Mouse (Mus musculus) intestine, embryonic 16.5 days (tissue): ENCODE measurements around the gene Emc9. TPM values are rescaled to one million over a fixed set of nuclear protein-coding genes. Genes with fewer than 3 reads are reported as not detected.

Experiments
- ATAC-seq: fragments of 200-750 bp; cut with Nextera tagmentation; 2 replicates; pipeline ENCODE4 v1.8.0; 2017; ENCODE audit warnings: moderate TSS enrichment, moderate library complexity
- H3K27ac ChIP-seq: fragments of 300-500 bp; sonication (generic); 2 replicates; pipeline ENCODE4 v1.5.1; 2014; ENCODE audit warnings: mild to moderate bottlenecking, low read length
- H3K27me3 ChIP-seq: fragments of 300-500 bp; sonication (generic); replicated peaks from 2 replicates; pipeline ENCODE4 v1.6.1; 2014; ENCODE audit warnings: low read length, control low read depth, mixed read lengths; ENCODE audit not compliant: control insufficient read depth, insufficient read depth
- H3K36me3 ChIP-seq: fragments of 300-500 bp; sonication (generic); 2 replicates; pipeline ENCODE4 v1.6.1; 2014; ENCODE audit warnings: low read length, control low read depth; ENCODE audit not compliant: control insufficient read depth, insufficient read depth
- H3K4me1 ChIP-seq: fragments of 300-500 bp; sonication (generic); 2 replicates; pipeline ENCODE4 v1.6.1; 2014; ENCODE audit warnings: low read length, control low read depth, mixed read lengths; ENCODE audit not compliant: control insufficient read depth, insufficient read depth
- H3K4me2 ChIP-seq: fragments of 300-500 bp; sonication (generic); 2 replicates; pipeline ENCODE4 v1.6.1; 2014; ENCODE audit warnings: low read depth, low read length, control low read depth
- H3K4me3 ChIP-seq: fragments of 300-500 bp; sonication (generic); 2 replicates; pipeline ENCODE4 v1.5.1; 2014; ENCODE audit warnings: mild to moderate bottlenecking, low read length
- H3K9ac ChIP-seq: fragments of 300-500 bp; sonication (generic); 2 replicates; pipeline ENCODE4 v1.6.1; 2014; ENCODE audit warnings: low read depth, low read length
- H3K9me3 ChIP-seq: fragments of 300-500 bp; sonication (generic); 2 replicates; pipeline ENCODE4 v1.6.1; 2016; ENCODE audit warnings: low read length, control low read depth; ENCODE audit not compliant: control insufficient read depth
- whole genome bisulfite sequencing: fragments of 180-500 bp; shearing (Covaris S2); extraction: QIAGEN DNeasy Blood & Tissue Kit; methylation state at CpG from one replicate; pipeline ENCODE4 v1.1.7; 2014; 5-methylcytosine and 5-hydroxymethylcytosine counted together
- polyA plus RNA-seq: library from polyadenylated mRNA; unstranded; fragments of >200 nt; fragmentation: Nextera tagmentation; extraction: Ambion mirVana; gene quantifications from 2 replicates; pipeline ENCODE4 v1.2.1, GENCODE M21; 2015

The Emc9 gene
- polyA plus RNA-seq, 1 experiment from 2014 or later = 14.0 TPM

DNA sequence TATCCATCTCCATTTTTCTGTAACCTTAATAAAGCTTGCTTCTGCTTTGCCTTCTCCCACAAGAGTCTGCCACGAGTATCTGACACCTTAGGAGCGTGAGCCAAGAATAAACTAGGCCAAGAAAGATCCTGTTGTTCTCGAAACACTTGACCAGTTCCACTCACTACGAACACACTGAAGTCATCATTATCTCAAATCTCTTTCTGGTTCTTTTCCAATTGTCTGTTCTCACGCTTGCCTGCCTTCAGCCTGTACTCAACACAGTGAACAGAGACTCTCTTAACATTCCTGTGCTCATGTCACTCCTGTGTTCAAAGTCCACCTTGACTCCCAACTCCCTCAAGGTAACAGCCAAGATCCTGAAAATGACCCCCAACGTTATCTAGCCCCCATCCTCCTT, 28.2 kb upstream of the Emc9 start:
- no peak overlapping the region for H3K4me2 ChIP-seq
- H3K9me3 ChIP-seq = no peaks in the 10 kb centered on the region
- no peaks in the 10 kb centered on the region for H3K27me3 ChIP-seq
- whole genome bisulfite sequencing = 70% methylated on average over 6 of the region's 6 CpGs
- peaks cover 3% of the 10 kb centered on the region; the same call in 1 of the 2 replicates for H3K4me1 ChIP-seq
- peaks cover 5% of the 10 kb centered on the region; the same call in 1 of the 2 replicates for H3K36me3 ChIP-seq
- no peak overlapping the region for H3K9ac ChIP-seq
- H3K27ac ChIP-seq = no peak overlapping the region
- ATAC-seq = no peak
- H3K4me3 ChIP-seq = no peak overlapping the region

DNA sequence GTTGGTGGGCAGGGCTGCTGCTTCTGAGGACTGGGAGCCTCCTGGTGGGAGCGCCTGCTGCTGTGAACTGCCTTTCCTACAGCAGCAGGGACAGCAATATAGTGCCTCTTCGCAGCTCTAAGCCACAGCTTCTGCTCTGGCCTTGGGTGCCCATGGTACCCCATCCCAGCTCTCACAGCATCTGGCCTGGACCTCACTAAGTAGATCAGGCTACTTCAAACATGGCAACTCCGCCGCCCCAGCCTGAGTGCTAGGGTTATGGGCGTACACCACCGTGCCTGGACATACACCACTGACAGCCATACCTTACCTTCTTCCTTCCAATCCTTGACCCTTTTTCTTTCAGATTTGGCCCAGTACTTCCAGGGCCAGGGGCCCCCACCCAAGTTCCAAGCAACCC, 23.2 kb upstream of the Emc9 start:
- peaks cover 8% of the 10 kb centered on the region; the same call in 1 of the 2 replicates for H3K4me1 ChIP-seq
- H3K9me3 ChIP-seq = no peaks in the 10 kb centered on the region
- H3K36me3 ChIP-seq = peaks cover 10% of the 10 kb centered on the region
- ATAC-seq = no peak
- no peak overlapping the region for H3K27ac ChIP-seq
- no peak overlapping the region for H3K4me3 ChIP-seq
- no peaks in the 10 kb centered on the region for H3K27me3 ChIP-seq
- no peak overlapping the region for H3K9ac ChIP-seq
- H3K4me2 ChIP-seq = no peak overlapping the region
- WGBS = 96% methylated on average over 6 of the region's 6 CpGs

DNA sequence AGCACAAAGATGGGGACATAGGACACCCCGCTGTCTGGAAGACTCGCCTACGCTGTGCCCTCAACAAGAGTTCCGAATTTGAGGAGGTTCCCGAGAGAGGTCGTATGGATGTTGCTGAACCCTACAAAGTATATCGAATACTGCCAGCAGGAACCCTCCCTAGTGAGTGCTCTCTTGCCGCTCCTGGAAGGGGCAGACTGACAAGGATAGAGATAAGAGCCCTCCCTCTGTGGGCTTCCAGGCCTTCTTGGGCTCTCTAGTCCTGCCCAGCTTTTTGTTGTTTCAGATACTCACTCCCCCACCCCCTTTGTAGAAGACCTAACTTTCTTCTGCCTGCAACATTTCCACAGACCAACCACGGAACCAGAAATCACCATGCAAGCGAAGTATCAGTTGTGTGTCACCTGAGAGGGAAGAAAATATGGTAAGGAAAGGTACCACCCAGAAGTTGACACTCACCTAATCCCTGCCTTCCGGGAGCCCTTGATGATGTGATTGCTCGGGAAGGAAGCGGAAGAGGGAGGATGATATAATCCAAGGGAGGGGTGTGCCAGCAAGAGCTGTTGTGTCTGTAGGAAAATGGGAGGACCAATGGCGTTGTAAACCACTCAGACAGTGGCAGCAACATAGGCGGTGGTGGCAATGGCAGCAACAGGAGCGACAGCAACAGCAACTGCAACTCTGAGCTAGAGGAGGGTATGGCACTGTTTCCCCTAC, 20.8 kb upstream of the Emc9 start:
- no peak overlapping the region for H3K4me2 ChIP-seq
- H3K36me3 ChIP-seq = peaks cover 15% of the 10 kb centered on the region
- no peak overlapping the region for H3K27ac ChIP-seq
- no peak overlapping the region for H3K4me3 ChIP-seq
- no peak for ATAC-seq
- no peaks in the 10 kb centered on the region for H3K27me3 ChIP-seq
- H3K9ac ChIP-seq = no peak overlapping the region
- WGBS = 94% methylated on average over 16 of the region's 16 CpGs
- H3K9me3 ChIP-seq = no peaks in the 10 kb centered on the region
- H3K4me1 ChIP-seq = peaks cover 8% of the 10 kb centered on the region; the same call in 1 of the 2 replicates

DNA sequence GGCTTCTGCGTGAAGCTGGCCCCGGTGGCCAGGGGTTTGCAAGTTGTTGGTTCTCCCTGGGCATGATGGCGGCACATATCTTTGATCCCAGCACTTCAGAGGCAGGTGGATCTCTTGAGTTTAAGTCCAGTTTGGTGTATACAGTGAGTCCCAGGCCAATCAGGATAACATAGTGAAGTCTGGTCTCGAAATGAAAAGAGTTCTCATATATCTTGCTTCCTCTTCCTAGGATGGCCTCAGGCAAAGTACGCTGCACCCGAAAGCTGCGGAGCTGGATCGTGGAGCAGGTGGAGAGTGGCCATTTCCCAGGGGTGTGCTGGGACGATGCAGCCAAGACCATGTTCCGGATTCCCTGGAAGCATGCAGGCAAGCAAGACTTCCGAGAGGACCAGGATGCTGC, 19.7 kb upstream of the Emc9 start:
- H3K9me3 ChIP-seq = no peaks in the 10 kb centered on the region
- 0 out of 2 replicates have a peak overlapping the region, but pooled peaks have one; percentile 0 for H3K4me3 ChIP-seq
- H3K27ac ChIP-seq = no peak overlapping the region
- H3K9ac ChIP-seq = no peak overlapping the region
- ATAC-seq = no peak
- 90% methylated on average over 11 of the region's 11 CpGs for WGBS
- no peaks in the 10 kb centered on the region for H3K27me3 ChIP-seq
- peaks cover 8% of the 10 kb centered on the region; the same call in 1 of the 2 replicates for H3K4me1 ChIP-seq
- 0 out of 2 replicates have a peak overlapping the region, but pooled peaks have one; percentile 17 for H3K4me2 ChIP-seq
- H3K36me3 ChIP-seq = peaks cover 21% of the 10 kb centered on the region

DNA sequence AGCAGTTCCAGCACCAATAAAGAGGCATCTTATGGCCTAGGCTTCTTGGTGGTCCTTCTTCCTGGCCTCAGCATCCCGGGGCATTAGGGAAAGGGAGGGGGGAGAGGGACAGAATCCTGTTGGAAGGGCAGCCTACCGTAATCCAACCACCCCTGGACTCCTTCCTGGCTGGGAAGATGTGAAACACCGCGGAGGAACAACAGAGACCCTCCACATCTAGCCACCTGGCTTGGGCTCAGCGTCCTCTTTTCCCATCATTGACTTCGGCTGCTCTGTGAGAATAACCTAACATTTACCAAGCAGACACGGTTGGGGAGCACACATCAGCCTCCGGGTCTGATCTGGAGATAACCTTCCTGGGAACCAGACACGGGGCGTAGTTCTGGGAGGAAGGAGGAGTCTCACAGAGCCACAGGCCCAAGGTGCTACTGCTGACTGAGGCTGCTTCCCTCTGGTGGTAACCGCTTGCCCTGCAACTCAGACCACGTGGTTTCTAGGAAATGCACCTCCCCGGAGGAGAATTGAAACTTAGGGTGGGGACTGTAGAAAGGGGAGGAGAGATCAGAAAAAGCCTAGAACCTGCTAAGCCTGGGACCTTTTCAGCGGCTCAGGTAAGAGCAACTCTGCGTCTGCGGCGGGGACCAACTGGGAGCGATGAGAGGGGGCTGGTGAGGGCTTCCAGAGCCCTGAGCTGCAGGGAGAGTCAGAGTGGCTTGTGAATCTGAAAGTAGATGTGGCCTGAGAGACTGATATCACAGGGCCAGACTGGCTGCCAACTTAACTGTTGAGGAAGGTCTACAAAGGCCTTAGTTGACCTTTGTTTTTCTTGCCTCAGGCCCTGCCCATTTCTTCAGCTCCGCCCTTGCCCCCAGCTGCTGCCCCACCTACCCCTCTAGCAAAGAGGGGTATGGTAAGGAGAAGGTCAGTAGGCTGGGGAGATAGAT, 18.8 kb upstream of the Emc9 start:
- Histone ChIP-seq H3K27me3 (no peaks in the 10 kb centered on the region), H3K4me2 (peak overlapping the region; percentile 64), H3K27ac (peak overlapping the region; percentile 84), H3K9ac (peak overlapping the region; percentile 70), H3K9me3 (no peaks in the 10 kb centered on the region), H3K4me1 (peaks cover 8% of the 10 kb centered on the region; the same call in 1 of the 2 replicates), H3K36me3 (peaks cover 27% of the 10 kb centered on the region), H3K4me3 (peak overlapping the region; percentile 48)
- WGBS = 13% methylated on average over 19 of the region's 19 CpGs
- peak; percentile 95 for ATAC-seq

DNA sequence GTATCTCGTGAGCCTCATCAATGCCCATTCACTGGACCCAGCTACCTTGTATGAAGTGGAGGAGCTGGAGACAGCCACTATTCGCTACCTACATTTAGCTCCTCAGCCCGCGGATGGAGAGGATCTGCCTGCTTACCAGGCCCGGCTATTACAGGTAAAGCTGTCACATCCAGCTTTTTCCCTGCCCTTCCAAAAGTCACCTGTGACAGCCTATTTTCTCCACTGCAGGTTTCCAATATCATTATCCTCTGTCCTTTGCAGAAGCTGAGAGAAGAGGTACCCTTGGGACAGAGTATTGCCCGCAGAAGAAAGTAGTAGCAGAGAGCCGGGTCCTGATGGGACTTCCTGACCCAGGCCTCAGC, 18.1 kb upstream of the Emc9 start, which contains the start of gene Irf9:
TSS of gene Irf9 (plus strand) at position 301 of the 362 bp plus-strand sequence.
- ATAC-seq = no peak
- Histone ChIP-seq H3K27ac (peak within 1 kb of the TSS; percentile 84), H3K9me3 (no peaks in the 10 kb centered on the region), H3K4me3 (peak within 1 kb of the TSS; percentile 48), H3K36me3 (peaks cover 27% of the 10 kb centered on the region), H3K27me3 (no peaks in the 10 kb centered on the region), H3K4me1 (peaks cover 8% of the 10 kb centered on the region; the same call in 1 of the 2 replicates), H3K4me2 (peak within 1 kb of the TSS; percentile 64), H3K9ac (peak within 1 kb of the TSS; percentile 70)
- 81% methylated on average over 7 of the region's 7 CpGs for WGBS

DNA sequence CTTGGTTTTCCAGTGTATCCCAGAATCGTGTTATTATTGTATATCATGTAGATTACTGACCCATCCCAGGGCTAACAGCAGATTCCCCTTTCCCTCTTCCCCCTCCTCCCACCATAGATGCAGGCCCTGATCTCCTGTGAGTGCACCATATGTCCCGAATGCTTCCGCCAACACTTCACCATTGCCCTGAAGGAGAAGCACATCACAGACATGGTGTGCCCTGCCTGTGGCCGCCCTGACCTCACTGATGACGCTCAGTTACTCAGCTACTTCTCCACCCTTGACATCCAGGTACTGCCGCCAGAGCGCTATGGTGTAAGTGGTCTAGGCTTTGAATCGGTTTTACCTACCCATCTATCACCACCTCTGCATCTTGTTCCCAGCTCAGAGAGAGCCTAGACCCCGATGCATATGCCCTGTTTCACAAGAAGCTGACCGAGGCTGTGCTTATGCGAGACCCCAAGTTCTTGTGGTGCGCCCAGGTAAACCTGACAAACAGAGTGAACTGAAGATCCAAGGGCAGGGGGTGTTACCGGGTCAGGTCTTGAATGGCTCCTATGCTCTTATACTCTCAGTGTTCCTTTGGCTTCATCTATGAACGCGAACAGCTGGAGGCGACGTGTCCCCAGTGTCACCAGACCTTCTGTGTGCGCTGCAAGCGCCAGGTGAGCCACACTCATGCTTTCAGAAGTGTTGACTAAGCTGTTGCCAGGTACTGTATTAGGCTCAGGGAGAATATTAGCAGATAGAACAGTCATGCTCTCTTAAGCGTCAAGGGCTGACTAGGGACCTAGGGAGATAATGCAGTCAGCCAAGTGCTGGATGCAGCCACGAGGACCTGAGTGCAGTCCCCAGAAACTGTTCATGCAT, 13.7 kb upstream of the Emc9 start:
- Histone ChIP-seq H3K9ac (no peak overlapping the region), H3K4me1 (peaks cover 4% of the 10 kb centered on the region; the same call in 1 of the 2 replicates), H3K4me2 (no peak overlapping the region), H3K4me3 (no peak overlapping the region), H3K36me3 (peaks cover 33% of the 10 kb centered on the region), H3K27ac (no peak overlapping the region), H3K9me3 (no peaks in the 10 kb centered on the region), H3K27me3 (no peaks in the 10 kb centered on the region)
- ATAC-seq = no peak
- WGBS = 94% methylated on average over 21 of the region's 21 CpGs

DNA sequence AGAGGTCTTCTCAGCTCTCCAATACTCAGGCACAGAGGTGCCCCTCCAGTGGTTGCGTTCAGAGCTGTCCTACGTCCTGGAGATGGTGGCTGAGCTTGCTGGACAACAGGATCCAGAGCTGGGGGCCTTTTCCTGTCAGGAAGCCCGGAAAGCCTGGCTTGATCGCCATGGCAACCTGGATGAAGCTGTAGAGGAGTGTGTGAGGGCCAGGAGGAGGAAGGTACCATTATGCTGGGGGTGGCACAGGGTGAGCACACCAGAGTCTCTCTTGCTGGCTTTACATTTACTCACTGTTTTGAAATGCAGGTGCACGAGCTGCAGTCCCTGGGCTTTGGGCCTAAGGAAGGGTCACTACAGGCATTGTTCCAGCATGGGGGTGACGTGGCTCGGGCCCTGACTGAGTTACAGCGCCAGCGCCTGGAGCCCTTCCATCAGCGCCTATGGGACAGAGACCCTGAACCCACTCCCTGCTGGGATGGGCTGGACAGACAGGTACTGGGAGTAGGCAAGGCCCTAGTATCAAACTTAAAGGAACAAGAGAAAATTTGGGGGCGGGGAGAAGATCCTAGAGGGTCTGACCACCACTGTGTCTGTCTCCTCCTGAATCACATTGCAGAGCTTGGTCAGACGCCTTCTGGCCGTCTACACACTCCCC, 11.1 kb upstream of the Emc9 start:
- Histone ChIP-seq H3K36me3 (peaks cover 29% of the 10 kb centered on the region), H3K4me1 (peaks cover 12% of the 10 kb centered on the region), H3K27ac (no peak overlapping the region), H3K9ac (no peak overlapping the region), H3K27me3 (no peaks in the 10 kb centered on the region), H3K9me3 (no peaks in the 10 kb centered on the region), H3K4me2 (no peak overlapping the region), H3K4me3 (no peak overlapping the region)
- no peak for ATAC-seq
- WGBS = 81% methylated on average over 13 of the region's 13 CpGs
